Mouse (Mus musculus) adrenal gland, postnatal 36 days (tissue): Measurements from ENCODE around the gene Fbxo2. TPM values are rescaled to one million over a fixed set of nuclear protein-coding genes. Genes with fewer than 3 reads are reported as not detected.
"Not testable (repeated sequence)": the region's sequence is repeated elsewhere in the genome, so short reads cannot be mapped to it uniquely, and the experiment has no call there.

Experiments
- DNase-seq, 2 experiments: peaks; one replicate each; pipeline ENCODE4 v3.0.0; 2021; ENCODE audit warnings: mixed read lengths in 1 of 2
- microRNA-seq: library from miRNA; unstranded; fragments of <30 nt; microRNA quantifications from one replicate; pipeline ENCODE4 v1.2.0, GENCODE M21; 2021
- total RNA-seq, 2 experiments: library from RNA; stranded (reverse); gene quantifications; 2 replicates each; pipeline ENCODE4 v1.2.3; 2021

Gene Fbxo2
- total RNA-seq, 2 experiments from 2014 or later = 3.9 to 5.1 TPM

DNA sequence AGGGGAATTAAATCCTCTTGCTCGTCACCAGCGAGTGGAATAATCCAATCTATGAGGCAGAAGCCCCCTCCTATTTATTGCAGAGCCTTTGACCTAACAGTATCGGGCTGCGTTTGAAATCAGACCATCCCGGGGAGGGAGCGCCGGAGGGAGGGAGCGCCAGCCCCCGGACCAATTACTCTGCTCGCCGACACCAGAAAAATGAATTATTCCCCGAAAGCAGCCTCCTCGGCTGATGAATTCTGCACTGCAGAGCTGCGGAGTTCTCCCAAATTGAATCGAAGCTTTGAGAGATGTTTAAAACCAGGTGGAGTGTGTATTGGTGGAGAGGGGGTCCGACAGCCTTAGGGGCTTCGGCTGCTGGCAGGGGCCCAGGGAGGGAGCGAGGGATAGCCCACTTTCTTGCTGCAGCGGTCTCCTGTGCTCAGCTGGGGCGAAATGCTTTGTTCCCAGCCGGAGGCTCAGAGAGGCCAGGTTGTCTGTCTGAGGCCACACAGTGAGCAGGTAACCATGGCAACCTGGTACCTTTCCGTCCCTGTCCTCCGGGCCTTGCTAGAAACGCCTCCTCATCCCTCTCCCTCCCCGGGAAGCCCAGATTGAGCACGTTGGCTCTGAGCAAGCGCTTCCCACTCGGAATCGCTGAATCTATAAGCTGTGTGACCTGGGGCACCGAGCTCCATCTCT lies 13.5 kb downstream of the Fbxo2 start:
- DNase-seq = peak in 1 of 2 experiments; percentile 14

DNA sequence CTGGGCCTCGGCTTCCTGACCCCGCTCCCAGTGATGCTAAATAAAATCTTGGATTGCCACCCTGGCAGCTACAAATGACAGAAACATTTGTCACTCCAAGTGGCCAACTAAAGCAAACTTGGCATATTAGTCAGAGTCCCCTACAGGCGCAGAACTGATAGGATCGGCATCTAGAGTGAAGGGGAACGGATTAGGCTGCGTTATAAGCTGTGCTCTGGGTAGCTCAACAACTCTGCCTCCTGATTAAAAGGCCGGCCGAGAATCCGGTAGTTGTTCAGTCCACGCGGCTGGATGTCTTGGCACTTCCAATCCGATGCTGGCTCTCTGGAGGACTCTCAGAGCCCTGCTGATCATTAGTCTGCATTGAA lies 14.1 kb downstream of the Fbxo2 start:
- DNase-seq = no peak

GRCm38 (mm10) chr4:148176603-148177002 lies 16.2 kb downstream of the Fbxo2 start:
- DNase-seq = not testable (repeated sequence)

- DNase-seq = no peak
These were observed 17.3 kb downstream of the Fbxo2 start for GRCm38 (mm10) chr4:148177716-148178115.

- DNase-seq = no peak
These were observed 21.1 kb downstream of the Fbxo2 start for GRCm38 (mm10) chr4:148181483-148181882.

GRCm38 (mm10) chr4:148182363-148182762 lies 21.9 kb downstream of the Fbxo2 start:
- no peak for DNase-seq

- no peak for DNase-seq
These were observed 24.1 kb downstream of the Fbxo2 start for GRCm38 (mm10) chr4:148184564-148184963.

DNA sequence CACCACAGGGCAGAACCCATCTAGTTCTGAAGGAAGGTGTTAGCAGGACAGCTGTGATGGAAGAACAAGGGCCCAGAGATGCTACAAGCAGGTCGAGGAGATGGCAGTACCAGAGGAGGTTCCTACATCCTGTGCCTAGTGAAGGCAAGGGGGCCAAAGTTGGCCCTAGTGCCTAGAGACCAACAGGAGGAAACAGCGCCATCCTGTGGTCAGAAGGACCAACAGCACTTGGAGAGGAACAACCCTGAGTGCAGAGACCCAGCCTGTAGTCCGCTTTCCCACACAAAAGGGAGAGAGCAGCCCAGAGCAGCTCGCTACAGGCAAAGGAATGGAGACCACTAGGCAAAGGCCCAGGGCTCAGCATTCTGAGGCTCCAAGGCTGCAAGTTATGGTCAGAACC lies 25.4 kb downstream of the Fbxo2 start:
- no peak for DNase-seq

- not testable (repeated sequence) for DNase-seq
These were observed 28.3 kb downstream of the Fbxo2 start for GRCm38 (mm10) chr4:148188767-148189166.

- DNase-seq = no peak
These were observed 32.4 kb downstream of the Fbxo2 start for GRCm38 (mm10) chr4:148192707-148193245.

GRCm38 (mm10) chr4:148194400-148194799 lies 34.0 kb downstream of the Fbxo2 start:
- DNase-seq = no peak

- no peak for DNase-seq
These were observed 38.3 kb downstream of the Fbxo2 start for GRCm38 (mm10) chr4:148198721-148199120.

DNA sequence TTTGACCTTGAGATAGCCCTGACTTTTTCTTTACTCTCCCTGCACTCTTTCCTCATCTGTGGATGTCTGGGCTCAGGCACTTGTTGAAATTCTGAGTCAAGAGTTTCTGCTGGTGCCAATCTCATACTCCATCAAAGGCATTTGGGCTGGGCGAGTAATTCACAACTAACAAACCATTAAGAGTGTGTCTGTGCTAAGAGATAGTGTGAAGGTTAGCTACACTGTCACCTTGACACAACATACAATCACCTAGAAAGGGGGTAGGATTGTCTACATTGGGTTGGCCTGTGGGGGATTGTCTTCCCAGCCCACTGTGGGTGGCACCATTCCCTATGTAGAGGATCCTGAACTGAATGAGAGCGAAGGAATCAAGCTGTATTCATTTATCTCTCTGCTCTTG lies 43.1 kb downstream of the Fbxo2 start:
- no peak for DNase-seq

DNA sequence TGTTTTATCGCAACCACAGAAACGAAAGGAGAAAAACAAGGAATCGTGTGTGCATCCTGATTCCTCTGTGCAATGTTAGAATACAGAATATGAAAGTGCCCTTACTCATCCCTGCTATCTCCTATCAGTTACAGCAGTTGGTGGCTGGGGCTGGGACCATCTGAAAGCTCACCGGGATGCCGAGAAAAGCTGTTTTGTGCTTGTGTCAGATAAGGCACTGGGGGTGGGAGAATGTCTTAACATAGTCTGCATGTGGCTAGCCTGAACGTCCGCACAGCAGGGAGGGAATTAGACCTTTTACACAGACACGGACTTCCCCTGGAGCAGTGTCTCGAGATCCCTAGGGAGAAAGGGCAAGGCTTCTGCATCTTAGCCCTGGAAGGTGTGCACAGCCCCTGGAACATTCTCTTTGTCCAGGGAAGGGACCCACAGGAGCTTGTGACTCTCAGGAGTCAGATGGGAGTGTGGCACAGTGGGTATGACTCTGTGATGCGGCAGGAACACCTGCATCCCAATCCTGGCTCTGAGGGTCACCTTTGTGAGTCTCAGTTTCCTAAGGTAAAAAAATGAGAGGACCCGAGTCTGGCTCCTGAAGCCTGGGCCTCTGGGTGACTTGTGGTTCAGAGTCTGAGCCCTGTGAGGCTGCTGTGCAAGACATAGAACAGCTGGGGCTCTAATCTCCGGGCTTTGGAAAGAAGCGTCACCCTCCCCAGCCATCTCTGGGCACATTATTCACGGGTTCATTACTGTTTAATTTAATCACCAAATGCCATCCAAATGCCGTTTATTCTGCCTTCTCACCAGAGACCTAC lies 43.8 kb downstream of the Fbxo2 start:
- no peak for DNase-seq

GRCm38 (mm10) chr4:148204873-148205232 lies 44.4 kb downstream of the Fbxo2 start:
- DNase-seq = no peak

- no peak for DNase-seq
These were observed 54.2 kb downstream of the Fbxo2 start for GRCm38 (mm10) chr4:148214460-148215136.

DNA sequence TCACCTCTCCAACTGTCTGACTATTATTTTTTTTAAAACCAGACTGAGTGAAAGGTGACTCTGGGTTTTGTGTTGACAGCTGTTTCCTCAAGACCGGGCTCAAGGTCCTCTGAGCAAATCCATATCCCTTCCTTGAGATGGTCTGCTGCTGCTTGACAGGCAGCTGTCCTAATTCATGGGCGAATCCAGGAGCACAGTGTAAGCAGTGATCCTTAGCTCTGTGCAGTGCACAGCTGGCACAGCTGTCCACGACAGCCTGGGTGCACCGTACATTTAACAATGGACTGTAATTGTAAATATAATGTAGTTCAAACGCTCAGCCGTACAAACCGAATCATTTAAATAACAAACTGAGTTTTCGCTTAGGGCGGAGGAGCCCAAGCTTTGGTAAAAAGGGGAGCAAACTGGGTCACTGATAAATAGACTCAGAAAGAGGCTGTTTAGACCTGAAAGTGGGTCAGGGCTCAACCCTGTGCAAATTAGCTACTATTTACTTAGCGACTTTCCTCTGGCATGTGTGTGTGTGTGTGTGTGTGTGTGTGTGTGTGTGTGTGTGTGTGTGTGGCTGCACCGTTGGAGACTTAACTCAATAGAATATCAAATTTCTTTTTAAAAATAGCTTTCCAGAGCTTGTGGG lies 55.0 kb downstream of the Fbxo2 start:
- no peak for DNase-seq

Small RNA genes within 50 kb of the gene (microRNA-seq; reads per million reads assigned to microRNA genes)
- gene Mir7022 = not detected

Other genes starting within 250 kb of the Fbxo2 start
- gene Plod1, start 223.9 kb upstream of the Fbxo2 start, total RNA-seq = 10 to 100 TPM; 35.1 to 47.1 TPM
- 10 to 100 TPM; 48.1 to 51.0 TPM for gene 2510039O18Rik, start 219.7 kb upstream of the Fbxo2 start, total RNA-seq
- gene Nppb, start 174.8 kb upstream of the Fbxo2 start, total RNA-seq = 1 to 10 TPM in 1 of 2 experiments, not detected in 1; 2.9 TPM
- gene Nppa, start 159.9 kb upstream of the Fbxo2 start, total RNA-seq = not detected
- gene Clcn6, start 121.8 kb upstream of the Fbxo2 start, total RNA-seq = 10 to 100 TPM; 10.0 to 12.6 TPM
- 10 to 100 TPM; 29.0 to 54.7 TPM for gene Mthfr, start 121.5 kb upstream of the Fbxo2 start, total RNA-seq
- 10 to 100 TPM; 76.6 to 96.6 TPM for gene Agtrap, start 72.6 kb upstream of the Fbxo2 start, total RNA-seq
- gene Mad2l2, start 30.2 kb upstream of the Fbxo2 start, total RNA-seq = 10 to 100 TPM; 23.1 to 27.1 TPM
- under 1 TPM; 0.10 to 0.20 TPM for gene Draxin, start 29.9 kb upstream of the Fbxo2 start, total RNA-seq
- gene Fbxo6, start 8.5 kb upstream of the Fbxo2 start, total RNA-seq = 10 to 100 TPM; 48.5 to 58.3 TPM
- 10 to 100 TPM; 10.7 to 12.9 TPM for gene Fbxo44, start 139 bp upstream of the Fbxo2 start, total RNA-seq
- gene Disp3, start 127.3 kb downstream of the Fbxo2 start, total RNA-seq = under 1 TPM; 0.13 to 0.63 TPM